Mouse (Mus musculus): ENCODE data around the gene Ube2g2.

DNA sequence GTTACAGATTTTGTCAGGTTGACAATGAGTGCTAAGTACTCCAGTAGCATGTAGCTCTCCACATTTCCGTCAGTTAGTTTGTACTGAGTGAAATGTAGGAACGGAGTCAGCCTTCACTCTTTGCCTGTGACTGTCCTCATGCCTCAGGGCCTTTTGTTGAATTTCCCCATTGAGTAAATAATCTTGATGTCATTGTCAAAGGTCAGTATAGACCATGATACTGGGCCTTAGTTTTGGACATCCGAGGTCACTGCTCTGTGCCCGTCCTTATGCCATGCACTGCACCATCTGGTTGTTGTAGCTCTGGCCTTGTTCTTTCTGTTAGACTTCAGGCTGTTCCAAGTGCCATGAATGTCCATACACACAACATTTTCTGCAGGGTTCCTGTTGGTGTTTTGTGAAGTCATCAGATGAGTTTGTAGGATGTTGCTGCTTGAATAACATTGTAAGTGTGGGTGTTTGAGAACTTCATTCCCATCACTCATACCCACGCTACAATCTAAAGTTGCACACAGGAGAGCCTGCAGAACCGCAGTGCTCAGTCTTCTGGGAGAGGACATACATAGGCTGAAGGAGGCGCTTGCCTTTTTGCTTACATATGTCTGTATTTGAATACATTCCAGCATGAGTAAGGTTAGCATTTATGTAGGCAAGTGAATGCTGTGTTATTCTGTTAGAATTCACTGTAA lies 14.3 kb downstream of the Ube2g2 start:
- TF ChIP-seq GATA1 (IDR thresholded peaks at IDR 0.05; ENCODE audit: borderline replicate concordance, low read length) (no peak), FLI1 (IDR thresholded peaks at IDR 0.05; ENCODE audit: low read length) (no peak)

Data from megakaryocyte, embryonic 14.5 days (primary cell).